Comparison of ENCODE assay signal across 9 mouse cellular contexts in the genomic region with DNA sequence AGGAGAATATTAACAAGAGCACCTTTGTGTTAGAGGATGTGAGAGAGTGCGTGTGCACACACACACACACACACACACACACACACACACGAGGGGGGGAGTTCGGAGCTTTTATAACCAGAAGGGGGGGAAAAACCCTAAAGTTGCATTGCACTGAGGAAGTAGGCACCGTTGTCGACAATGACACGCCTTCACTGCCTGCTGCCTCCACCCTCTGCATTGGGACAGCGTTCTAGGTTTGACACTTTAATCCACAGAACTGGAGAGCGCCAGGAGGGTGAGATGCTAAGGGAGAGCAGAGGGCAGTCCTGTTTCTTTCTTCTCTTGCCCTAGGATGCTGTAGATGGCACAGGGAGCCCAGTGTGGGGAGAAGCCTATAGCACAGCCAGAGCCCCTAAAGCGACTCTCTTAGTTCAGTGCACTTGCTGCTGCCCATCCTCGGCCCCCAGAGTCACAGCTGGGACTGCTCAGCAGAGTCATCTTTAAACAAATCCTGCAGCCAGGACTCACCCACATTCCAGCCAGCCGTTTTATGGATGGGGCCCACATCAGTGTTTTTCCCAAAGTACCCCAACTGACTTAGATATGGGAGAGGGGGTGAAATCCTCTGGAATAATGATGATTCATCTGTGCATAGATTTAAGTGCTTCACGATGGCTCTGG. TPM values are rescaled to one million over a fixed set of nuclear protein-coding genes. Genes with fewer than 3 reads are reported as not detected.
DNase-seq lines count a peak whose midpoint lies in the region; ATAC-seq and TF ChIP-seq lines count a peak whose summit lies in the region.
"Had no signal": no experiment of that assay in that cellular context is flagged by ENCODE, and none has a peak within 500 bp of the region (broad histone marks: within the 10 kb centered on the region; RNA-seq: fewer than 3 reads in every experiment).

No protein-coding gene starts in this region.

- H3K27me3 ChIP-seq in heart, postnatal 0 days (ENCODE audit: control insufficient read depth, insufficient read depth, low read length): no peaks in the 10 kb centered on the region
- no peaks in the 10 kb centered on the region for H3K27me3 ChIP-seq in MEL (ENCODE audit: control insufficient read depth in 1 of 2, insufficient read depth in 2 of 2, low read length in 2 of 2)
- H3K27me3 ChIP-seq in hindbrain, embryonic 15.5 days: no peaks in the 10 kb centered on the region

- no peak for TF ChIP-seq CTCF in heart, postnatal 0 days (IDR thresholded peaks at IDR 0.05; ENCODE audit: low read depth)
- no peak for TF ChIP-seq CTCF in MEL (IDR thresholded peaks at IDR 0.05 in 2 of 3, conservative IDR thresholded peaks at IDR 0.05 in 1 of 3; ENCODE audit: control insufficient read depth in 1 of 3, insufficient read depth in 1 of 3, low read depth in 2 of 3, low read length in 3 of 3, poor library complexity in 1 of 3, severe bottlenecking in 1 of 3)

- DNase-seq in heart, postnatal 0 days (ENCODE audit: low spot score): no peak
- DNase-seq in heart, adult 8-10 months (ENCODE audit: low spot score): no peak
- DNase-seq in MEL (ENCODE audit: low read depth, low spot score) (peak; percentile 84), adipocyte (ENCODE audit: low spot score) (no peak)
- DNase-seq in naive thymus-derived CD4-positive, alpha-beta T cell, adult 2 months (ENCODE audit: low read depth): peak; percentile 75
- no peak for DNase-seq in cerebellum, postnatal 36 days
- DNase-seq in embryo, embryonic 9.5 days (ENCODE audit: extremely low spot score): no peak
- DNase-seq: lung, postnatal 4 days had no signal

- H3K79me2 ChIP-seq in MEL (ENCODE audit: control insufficient read depth, insufficient read depth, low read length, poor library complexity): no peaks in the 10 kb centered on the region

- no peak for TF ChIP-seq EP300 in heart, postnatal 0 days (IDR thresholded peaks at IDR 0.05; ENCODE audit: low read depth)
- no peak; a peak in 1 of 4 replicates for TF ChIP-seq EP300 in MEL (IDR thresholded peaks at IDR 0.05; ENCODE audit: low read depth in 1 of 2, low read length in 2 of 2)

- TF ChIP-seq RAD21 in MEL (IDR thresholded peaks at IDR 0.05; ENCODE audit: low read depth, low read length): no peak

- H3K4me2 ChIP-seq in heart, postnatal 0 days (ENCODE audit: low read depth, low read length): no peak overlapping the region
- no peak overlapping the region for H3K4me2 ChIP-seq in hindbrain, embryonic 15.5 days

- H3K36me3 ChIP-seq in heart, postnatal 0 days (replicated peaks; ENCODE audit: control insufficient read depth, insufficient read depth, low read length): peaks cover 9% of the 10 kb centered on the region
- H3K36me3 ChIP-seq in MEL (ENCODE audit: control insufficient read depth in 1 of 2, insufficient read depth in 2 of 2, low read length in 2 of 2): peaks cover 0 to 32% of the 10 kb centered on the region in 2 experiments; a peak in 3 of 4 replicates
- H3K36me3 ChIP-seq in hindbrain, embryonic 15.5 days: 0 out of 2 replicates have a peak, but pooled peaks cover 4% of the 10 kb centered on the region

- peak overlapping the region; percentile 92 for H3K27ac ChIP-seq in heart, postnatal 0 days (ENCODE audit: low read depth)
- H3K27ac ChIP-seq in MEL (ENCODE audit: control insufficient read depth, low read depth, low read length): peak overlapping the region; percentile 89
- H3K27ac ChIP-seq in hindbrain, embryonic 15.5 days (replicated peaks): peak overlapping the region; percentile 96

- peak in 1 of 2 experiments; percentile 14; a peak in 1 of 4 replicates for TF ChIP-seq POLR2A in MEL (IDR thresholded peaks at IDR 0.05; ENCODE audit: control insufficient read depth in 1 of 2, insufficient read depth in 1 of 2, low read depth in 1 of 2, low read length in 2 of 2, poor library complexity in 1 of 2)

- H3K9ac ChIP-seq in heart, postnatal 0 days (replicated peaks; ENCODE audit: low read depth, low read length): no peak overlapping the region
- peak overlapping the region; percentile 47 for H3K9ac ChIP-seq in MEL (ENCODE audit: control insufficient read depth, low read depth, low read length, poor library complexity, severe bottlenecking)
- H3K9ac ChIP-seq in hindbrain, embryonic 15.5 days: no peak overlapping the region

- no peak overlapping the region for H3K4me3 ChIP-seq in heart, postnatal 0 days (ENCODE audit: low read depth, low read length)
- peak overlapping the region; percentile 28 to 48 for H3K4me3 ChIP-seq in MEL (ENCODE audit: control insufficient read depth in 1 of 2, insufficient read depth in 1 of 2, low read depth in 2 of 2, low read length in 2 of 2)
- H3K4me3 ChIP-seq in hindbrain, embryonic 15.5 days: no peak overlapping the region

- peaks cover 57% of the 10 kb centered on the region for H3K4me1 ChIP-seq in heart, postnatal 0 days (ENCODE audit: control insufficient read depth, insufficient read depth)
- peaks cover 20 to 39% of the 10 kb centered on the region in 2 experiments for H3K4me1 ChIP-seq in MEL (ENCODE audit: control insufficient read depth in 1 of 2, insufficient read depth in 2 of 2, low read length in 2 of 2)
- peaks cover 55% of the 10 kb centered on the region for H3K4me1 ChIP-seq in hindbrain, embryonic 15.5 days (replicated peaks)

- 69% methylated on average over 12 of the region's 12 CpGs for WGBS in heart, postnatal 0 days
- WGBS in hindbrain, embryonic 15.5 days: 66% methylated on average over 12 of the region's 12 CpGs

- no peaks in the 10 kb centered on the region for H3K9me3 ChIP-seq in heart, postnatal 0 days (replicated peaks; ENCODE audit: control insufficient read depth, low read length)
- H3K9me3 ChIP-seq in MEL (replicated peaks; ENCODE audit: insufficient read depth, low read length): no peaks in the 10 kb centered on the region
- no peaks in the 10 kb centered on the region for H3K9me3 ChIP-seq in hindbrain, embryonic 15.5 days

- ATAC-seq in heart, postnatal 0 days (ENCODE audit: insufficient read depth, low read depth): no peak
- no peak for ATAC-seq in hindbrain, embryonic 15.5 days (ENCODE audit: low FRiP score, low read depth)

TF ChIP-seq in MEL, 35 proteins besides CTCF, POLR2A, EP300 and RAD21:
- no peak for TF ChIP-seq POLR2AphosphoS5 (IDR thresholded peaks at IDR 0.05; ENCODE audit: borderline replicate concordance, low read depth, low read length)
- peak; percentile 11; the same call in 1 of the 2 replicates for TF ChIP-seq SIN3A (IDR thresholded peaks at IDR 0.05; ENCODE audit: low read length)
- TF ChIP-seq TBP (IDR thresholded peaks at IDR 0.05; ENCODE audit: low read depth, low read length): 0 out of 2 replicates have a peak, but pooled peaks have one; percentile 10

RNA-seq across cellular contexts. Expression of a gene that starts 23.9 kb away (rescaled TPM):
- total RNA-seq in heart, postnatal 0 days (2014; rRNA removed; ENCODE audit: low replicate concordance): 22.4 and 25.5 TPM in 2 replicates
- polyA plus RNA-seq in heart, postnatal 0 days (2015; fragmentation: Nextera tagmentation; extraction: Ambion mirVana): 9.2 and 12.2 TPM in 2 replicates
- 10 to 100 TPM; 12.2 to 14.6 (median 14.0) TPM for total RNA-seq in heart, adult 8-10 months (2022)
- total RNA-seq in MEL (2012; rRNA removed): 7.7 and 9.2 TPM in 2 replicates
- polyA plus RNA-seq in MEL (2012; ENCODE audit: insufficient read depth in 1 of 2, insufficient read length in 2 of 2, low read depth in 1 of 2, low replicate concordance in 2 of 2, missing spikeins in 1 of 2): 10 to 100 TPM in 1 of 2 experiments, not detected in 1; 13.3 TPM
- 7.1 and 11.0 TPM in 2 replicates for polyA plus RNA-seq in hindbrain, embryonic 15.5 days (2015; fragmentation: Nextera tagmentation; extraction: Ambion mirVana)

RNA-seq across cellular contexts. Expression of a gene that starts 24.2 kb away (rescaled TPM):
- 29.0 and 43.1 TPM in 2 replicates for total RNA-seq in heart, postnatal 0 days (2014; rRNA removed; ENCODE audit: low replicate concordance)
- 14.6 and 15.0 TPM in 2 replicates for polyA plus RNA-seq in heart, postnatal 0 days (2015; fragmentation: Nextera tagmentation; extraction: Ambion mirVana)
- total RNA-seq in heart, adult 8-10 months (2022): 10 to 100 TPM in 3 of 4 experiments, 1 to 10 TPM in 1; 9.4 to 10.5 (median 10.4) TPM
- 7.2 and 8.4 TPM in 2 replicates for total RNA-seq in MEL (2012; rRNA removed)
- 10 to 100 TPM in 1 of 2 experiments, not detected in 1; 12.9 TPM for polyA plus RNA-seq in MEL (2012; ENCODE audit: insufficient read depth in 1 of 2, insufficient read length in 2 of 2, low read depth in 1 of 2, low replicate concordance in 2 of 2, missing spikeins in 1 of 2)
- polyA plus RNA-seq in hindbrain, embryonic 15.5 days (2015; fragmentation: Nextera tagmentation; extraction: Ambion mirVana): 18.9 and 19.1 TPM in 2 replicates

RNA-seq across cellular contexts. Expression of a gene that starts 24.4 kb away (rescaled TPM):
- total RNA-seq in heart, postnatal 0 days (2014; rRNA removed; ENCODE audit: low replicate concordance): not detected in 2 replicates
- polyA plus RNA-seq in heart, postnatal 0 days (2015; fragmentation: Nextera tagmentation; extraction: Ambion mirVana): 1.7 and 1.9 TPM in 2 replicates
- total RNA-seq in heart, adult 8-10 months (2022): 1 to 10 TPM in 1 of 4 experiments, under 1 TPM in 2, not detected in 1; 0.46 to 1.1 (median 0.75) TPM
- total RNA-seq in MEL (2012; rRNA removed): not detected in 2 replicates
- polyA plus RNA-seq in MEL (2012; ENCODE audit: insufficient read depth in 1 of 2, insufficient read length in 2 of 2, low read depth in 1 of 2, low replicate concordance in 2 of 2, missing spikeins in 1 of 2): under 1 TPM in 1 of 2 experiments, not detected in 1; 0.14 TPM
- polyA plus RNA-seq in hindbrain, embryonic 15.5 days (2015; fragmentation: Nextera tagmentation; extraction: Ambion mirVana): 0.90 TPM in 1 of 2 replicates, not detected in the other

Comparison
In these comparisons a context has a peak if more than half of its experiments do, and no peak if none do; other contexts are left out.
1. DNase-seq: peak in MEL (single experiment) and naive thymus-derived CD4-positive, alpha-beta T cell, adult 2 months (single experiment); none in heart, postnatal 0 days (single experiment), heart, adult 8-10 months (single experiment), cerebellum, postnatal 36 days (0 of 2), embryo, embryonic 9.5 days (single experiment) and adipocyte (single experiment).
2. H3K4me3 ChIP-seq: peak in MEL (2 of 2); none in heart, postnatal 0 days (single experiment) and hindbrain, embryonic 15.5 days (single experiment).
3. Peak in every context shown above with its lines, with median percentiles within 50 percentile points of each other: H3K27ac ChIP-seq.